Mouse (Mus musculus) embryonic facial prominence, embryonic 12.5 days (tissue): ENCODE results near the gene Ppp2r5e. TPM values are rescaled to one million over a fixed set of nuclear protein-coding genes. Genes with fewer than 3 reads are reported as not detected.

ENCODE experiments used
- ATAC-seq: fragments of 200-750 bp; cut with Nextera tagmentation; 2 replicates; pipeline ENCODE4 v1.8.0; 2017; ENCODE audit not compliant: insufficient number of reproducible peaks, insufficient read depth, low FRiP score, low TSS enrichment
- H3K27ac ChIP-seq: fragments of 300-500 bp; sonication (generic); 2 replicates; pipeline ENCODE4 v1.5.1; 2016; ENCODE audit warnings: mild to moderate bottlenecking
- H3K27me3 ChIP-seq: fragments of 300-500 bp; sonication (generic); 2 replicates; pipeline ENCODE4 v1.6.1; 2016; ENCODE audit warnings: mild to moderate bottlenecking, moderate library complexity
- H3K36me3 ChIP-seq: fragments of 300-500 bp; sonication (generic); 2 replicates; pipeline ENCODE4 v1.6.1; 2016; ENCODE audit warnings: mild to moderate bottlenecking
- H3K4me1 ChIP-seq: fragments of 300-500 bp; sonication (generic); 2 replicates; pipeline ENCODE4 v1.6.1; 2016
- H3K4me2 ChIP-seq: fragments of 300-500 bp; sonication (generic); replicated peaks from 2 replicates; pipeline ENCODE4 v1.6.1; 2016; ENCODE audit warnings: mild to moderate bottlenecking, moderate library complexity
- H3K4me3 ChIP-seq: fragments of 300-500 bp; sonication (generic); 2 replicates; pipeline ENCODE4 v1.5.1; 2016; ENCODE audit warnings: mild to moderate bottlenecking
- H3K9ac ChIP-seq: fragments of 300-500 bp; sonication (generic); 2 replicates; pipeline ENCODE4 v1.6.1; 2016; ENCODE audit warnings: mild to moderate bottlenecking, moderate library complexity
- H3K9me3 ChIP-seq: fragments of 300-500 bp; sonication (generic); 2 replicates; pipeline ENCODE4 v1.6.1; 2016; ENCODE audit warnings: mild to moderate bottlenecking, moderate library complexity
- WGBS: fragments of 180-500 bp; shearing (Covaris S2); methylation state at CpG from one replicate; pipeline ENCODE4 v1.1.7; 2016; 5-methylcytosine and 5-hydroxymethylcytosine counted together
- polyA plus RNA-seq: library from polyadenylated mRNA; unstranded; fragments of >200 nt; fragmentation: Nextera tagmentation; extraction: Ambion mirVana; gene quantifications from 2 replicates; pipeline ENCODE4 v1.2.1, GENCODE M21; 2016

Gene Ppp2r5e
- polyA plus RNA-seq, 1 experiment from 2014 or later: 19.2 TPM

GRCm38 (mm10) chr12:75533145-75533544 lies 62.9 kb downstream of the Ppp2r5e start:
- no peaks in the 10 kb centered on the region for H3K27me3 ChIP-seq
- H3K4me3 ChIP-seq: no peak overlapping the region
- no peak for ATAC-seq
- H3K9ac ChIP-seq: no peak overlapping the region
- H3K4me1 ChIP-seq: peaks cover 26% of the 10 kb centered on the region
- H3K4me2 ChIP-seq: no peak overlapping the region
- no peaks in the 10 kb centered on the region for H3K36me3 ChIP-seq
- H3K27ac ChIP-seq: no peak overlapping the region
- H3K9me3 ChIP-seq: no peaks in the 10 kb centered on the region

- no peaks in the 10 kb centered on the region for H3K27me3 ChIP-seq
- no peak overlapping the region for H3K27ac ChIP-seq
- no peak for ATAC-seq
- no peaks in the 10 kb centered on the region for H3K9me3 ChIP-seq
- H3K4me3 ChIP-seq: no peak overlapping the region
- peaks cover 17% of the 10 kb centered on the region for H3K4me1 ChIP-seq
- no peak overlapping the region for H3K9ac ChIP-seq
- H3K36me3 ChIP-seq: no peaks in the 10 kb centered on the region
- no peak overlapping the region for H3K4me2 ChIP-seq
- 85% methylated on average over 2 of the region's 2 CpGs for WGBS
Observed at GRCm38 (mm10) chr12:75531895-75532294, 64.2 kb downstream of the Ppp2r5e start.

- 78% methylated on average over 7 of the region's 7 CpGs for WGBS
- Histone ChIP-seq H3K36me3 (no peaks in the 10 kb centered on the region), H3K27me3 (no peaks in the 10 kb centered on the region), H3K4me1 (peaks cover 17% of the 10 kb centered on the region), H3K9ac (no peak overlapping the region), H3K9me3 (no peaks in the 10 kb centered on the region), H3K27ac (no peak overlapping the region), H3K4me3 (no peak overlapping the region), H3K4me2 (no peak overlapping the region)
- ATAC-seq: no peak
Observed at GRCm38 (mm10) chr12:75528857-75529808, 66.9 kb downstream of the Ppp2r5e start.

GRCm38 (mm10) chr12:75528300-75528699 lies 67.7 kb downstream of the Ppp2r5e start:
- Histone ChIP-seq H3K27me3 (no peaks in the 10 kb centered on the region), H3K4me2 (no peak overlapping the region), H3K4me1 (peaks cover 17% of the 10 kb centered on the region), H3K9me3 (no peaks in the 10 kb centered on the region), H3K9ac (no peak overlapping the region), H3K4me3 (no peak overlapping the region), H3K27ac (no peak overlapping the region), H3K36me3 (no peaks in the 10 kb centered on the region)
- ATAC-seq: no peak
- 84% methylated on average over 1 of the region's 1 CpGs for WGBS

GRCm38 (mm10) chr12:75524199-75524598 lies 71.8 kb downstream of the Ppp2r5e start:
- ATAC-seq: no peak
- H3K9ac ChIP-seq: no peak overlapping the region
- no peaks in the 10 kb centered on the region for H3K27me3 ChIP-seq
- no peaks in the 10 kb centered on the region for H3K36me3 ChIP-seq
- WGBS: 71% methylated on average over 3 of the region's 3 CpGs
- H3K4me2 ChIP-seq: no peak overlapping the region
- H3K4me3 ChIP-seq: no peak overlapping the region
- H3K4me1 ChIP-seq: peaks cover 7% of the 10 kb centered on the region; the same call in 1 of the 2 replicates
- H3K9me3 ChIP-seq: no peaks in the 10 kb centered on the region
- no peak overlapping the region for H3K27ac ChIP-seq

- 82% methylated on average over 2 of the region's 2 CpGs for WGBS
- no peak for ATAC-seq
- Histone ChIP-seq H3K9ac (no peak overlapping the region), H3K27me3 (no peaks in the 10 kb centered on the region), H3K4me2 (no peak overlapping the region), H3K9me3 (no peaks in the 10 kb centered on the region), H3K27ac (no peak overlapping the region), H3K4me3 (no peak overlapping the region), H3K36me3 (no peaks in the 10 kb centered on the region), H3K4me1 (0 out of 2 replicates have a peak, but pooled peaks cover 3% of the 10 kb centered on the region)
Observed at GRCm38 (mm10) chr12:75522931-75523330, 73.1 kb downstream of the Ppp2r5e start.

- WGBS: 85% methylated on average over 2 of the region's 2 CpGs
- ATAC-seq: no peak
Observed at GRCm38 (mm10) chr12:75522360-75522759, 73.7 kb downstream of the Ppp2r5e start.

GRCm38 (mm10) chr12:75520395-75520794 lies 75.7 kb downstream of the Ppp2r5e start:
- no peak for ATAC-seq
- H3K9ac ChIP-seq: no peak overlapping the region
- no peak overlapping the region for H3K27ac ChIP-seq
- H3K4me1 ChIP-seq: peaks cover 12% of the 10 kb centered on the region; the same call in 1 of the 2 replicates
- 65% methylated on average over 3 of the region's 3 CpGs for WGBS
- no peaks in the 10 kb centered on the region for H3K9me3 ChIP-seq
- H3K27me3 ChIP-seq: no peaks in the 10 kb centered on the region
- H3K36me3 ChIP-seq: no peaks in the 10 kb centered on the region
- H3K4me3 ChIP-seq: no peak overlapping the region
- H3K4me2 ChIP-seq: no peak overlapping the region

More at GRCm38 (mm10) chr12:75522360-75522759, 73.7 kb downstream of the Ppp2r5e start:
- H3K4me3 ChIP-seq: no peak overlapping the region
- H3K4me2 ChIP-seq: no peak overlapping the region
- no peaks in the 10 kb centered on the region for H3K36me3 ChIP-seq
- H3K27me3 ChIP-seq: no peaks in the 10 kb centered on the region
- H3K4me1 ChIP-seq: 0 out of 2 replicates have a peak, but pooled peaks cover 3% of the 10 kb centered on the region
- H3K9ac ChIP-seq: no peak overlapping the region
- H3K9me3 ChIP-seq: no peaks in the 10 kb centered on the region
- no peak overlapping the region for H3K27ac ChIP-seq

- H3K9ac ChIP-seq: no peak overlapping the region
- no peaks in the 10 kb centered on the region for H3K27me3 ChIP-seq
- no peak for ATAC-seq
- no peak overlapping the region for H3K4me2 ChIP-seq
- 0 out of 2 replicates have a peak, but pooled peaks cover 8% of the 10 kb centered on the region for H3K36me3 ChIP-seq
- no peak overlapping the region for H3K4me3 ChIP-seq
- peaks cover 16% of the 10 kb centered on the region; the same call in 1 of the 2 replicates for H3K4me1 ChIP-seq
- WGBS: 91% methylated on average over 10 of the region's 10 CpGs
- no peaks in the 10 kb centered on the region for H3K9me3 ChIP-seq
- H3K27ac ChIP-seq: no peak overlapping the region
Observed at GRCm38 (mm10) chr12:75519181-75519940, 76.7 kb downstream of the Ppp2r5e start.

GRCm38 (mm10) chr12:75515301-75515906 lies 80.6 kb downstream of the Ppp2r5e start:
- ATAC-seq: no peak
- H3K4me1 ChIP-seq: peaks cover 13% of the 10 kb centered on the region; the same call in 1 of the 2 replicates
- peak overlapping the region; percentile 47; the same call in 1 of the 2 replicates for H3K27ac ChIP-seq
- H3K9ac ChIP-seq: no peak overlapping the region
- 40% methylated on average over 10 of the region's 10 CpGs for WGBS
- no peak overlapping the region for H3K4me3 ChIP-seq
- 0 out of 2 replicates have a peak, but pooled peaks cover 8% of the 10 kb centered on the region for H3K36me3 ChIP-seq
- no peak overlapping the region for H3K4me2 ChIP-seq
- H3K9me3 ChIP-seq: no peaks in the 10 kb centered on the region
- no peaks in the 10 kb centered on the region for H3K27me3 ChIP-seq

- H3K27me3 ChIP-seq: no peaks in the 10 kb centered on the region
- no peak overlapping the region for H3K9ac ChIP-seq
- no peak overlapping the region for H3K27ac ChIP-seq
- H3K4me3 ChIP-seq: no peak overlapping the region
- 96% methylated on average over 2 of the region's 2 CpGs for WGBS
- no peak overlapping the region for H3K4me2 ChIP-seq
- no peak for ATAC-seq
- peaks cover 8% of the 10 kb centered on the region; the same call in 1 of the 2 replicates for H3K4me1 ChIP-seq
- H3K36me3 ChIP-seq: 0 out of 2 replicates have a peak, but pooled peaks cover 8% of the 10 kb centered on the region
- no peaks in the 10 kb centered on the region for H3K9me3 ChIP-seq
Observed at GRCm38 (mm10) chr12:75511520-75511919, 84.5 kb downstream of the Ppp2r5e start.
